Mouse (Mus musculus) spleen, postnatal 10 days (tissue): ENCODE measurements around the gene Myzap.

Source experiments
- DNase-seq, 2 experiments: peaks; one replicate each; pipeline ENCODE4 v3.0.0; 2021 to 2022; ENCODE audit warnings: low spot score in 2 of 2

Myzap gene

GRCm38 (mm10) chr9:71604914-71605635 is 12.9 kb upstream of the Myzap start:
- no peak for DNase-seq

- DNase-seq = no peak
Measured at GRCm38 (mm10) chr9:71599861-71600260, 7.7 kb upstream of the Myzap start.

- no peak for DNase-seq
Measured at GRCm38 (mm10) chr9:71596888-71597287, 4.7 kb upstream of the Myzap start.

GRCm38 (mm10) chr9:71592577-71593285 is 571 bp upstream of the Myzap start:
- DNase-seq = no peak

GRCm38 (mm10) chr9:71591106-71591505 is 1.1 kb downstream of the Myzap start:
- DNase-seq = no peak

- peak in 1 of 2 experiments; percentile 16 for DNase-seq
Measured at GRCm38 (mm10) chr9:71589771-71590170, 2.4 kb downstream of the Myzap start.

- no peak for DNase-seq
Measured at GRCm38 (mm10) chr9:71588930-71589592, 3.1 kb downstream of the Myzap start.

- DNase-seq = no peak
Measured at GRCm38 (mm10) chr9:71586408-71586807, 5.8 kb downstream of the Myzap start.

- DNase-seq = no peak
Measured at GRCm38 (mm10) chr9:71582771-71583170, 9.4 kb downstream of the Myzap start.

- no peak for DNase-seq
Measured at GRCm38 (mm10) chr9:71578896-71579564, 13.1 kb downstream of the Myzap start.

GRCm38 (mm10) chr9:71574440-71574839 is 17.7 kb downstream of the Myzap start:
- no peak for DNase-seq

GRCm38 (mm10) chr9:71573771-71574340 is 18.3 kb downstream of the Myzap start:
- DNase-seq = no peak

- DNase-seq = no peak
Measured at GRCm38 (mm10) chr9:71571150-71571633, 21.0 kb downstream of the Myzap start.

- DNase-seq = no peak
Measured at GRCm38 (mm10) chr9:71570170-71570569, 22.0 kb downstream of the Myzap start.

GRCm38 (mm10) chr9:71568323-71568942 is 23.7 kb downstream of the Myzap start:
- no peak for DNase-seq

- DNase-seq = no peak
Measured at GRCm38 (mm10) chr9:71567391-71567790, 24.8 kb downstream of the Myzap start.

GRCm38 (mm10) chr9:71566763-71567162 is 25.4 kb downstream of the Myzap start:
- no peak for DNase-seq

- peak in 1 of 2 experiments; percentile 17 for DNase-seq
Measured at GRCm38 (mm10) chr9:71557737-71558136, 34.4 kb downstream of the Myzap start.

GRCm38 (mm10) chr9:71554001-71554400 is 38.2 kb downstream of the Myzap start:
- no peak for DNase-seq

- no peak for DNase-seq
Measured at GRCm38 (mm10) chr9:71550176-71550575, 42.0 kb downstream of the Myzap start.

GRCm38 (mm10) chr9:71547704-71548275 is 44.4 kb downstream of the Myzap start:
- no peak for DNase-seq
